ENCODE assay signal across 10 mouse cellular contexts in the genomic region with DNA sequence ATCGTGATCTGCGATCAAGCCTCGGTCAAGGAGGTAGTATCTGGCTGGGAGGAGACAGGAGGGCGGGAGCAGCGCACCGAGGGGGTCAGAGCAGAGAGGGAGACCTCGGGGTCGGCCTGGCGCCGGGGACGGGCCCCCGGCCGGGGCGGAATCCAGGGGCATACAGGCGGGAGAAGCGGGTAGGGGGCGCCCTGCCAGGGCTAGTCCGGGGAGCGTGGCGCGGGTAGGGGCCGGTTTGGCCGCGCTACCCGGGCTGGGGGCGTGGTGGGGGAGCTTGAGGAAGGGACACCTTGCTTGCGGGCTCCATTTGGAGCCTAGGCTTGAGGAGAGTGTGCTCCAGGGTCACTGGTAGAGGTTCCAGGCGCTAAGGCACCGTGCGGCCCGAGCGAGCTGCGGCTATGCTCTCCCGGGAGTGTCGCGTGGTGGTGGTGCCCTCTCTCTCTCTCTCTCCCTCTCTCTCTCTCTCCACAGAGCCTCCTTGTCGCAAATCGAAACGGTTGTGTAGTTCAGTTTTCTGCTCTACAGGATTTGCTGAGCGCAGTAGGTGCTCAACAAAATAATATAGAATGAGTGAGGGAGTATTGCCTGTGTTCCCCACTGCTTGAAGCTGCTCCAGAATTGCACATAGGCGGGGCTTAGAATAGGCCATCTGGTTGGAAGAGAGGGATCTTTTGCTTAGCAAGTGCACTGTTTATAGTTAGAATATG. TPM values are rescaled to one million over a fixed set of nuclear protein-coding genes. Genes with fewer than 3 reads are reported as not detected.
DNase-seq lines count a peak whose midpoint lies in the region; ATAC-seq and TF ChIP-seq lines count a peak whose summit lies in the region.
"Had no signal": no experiment of that assay in that cellular context is flagged by ENCODE, and none has a peak within 500 bp of the region (broad histone marks: within the 10 kb centered on the region; RNA-seq: fewer than 3 reads in every experiment).

No protein-coding gene starts in this region.

- peak overlapping the region; percentile 99 for H3K9ac ChIP-seq in ES-E14 (ENCODE audit: insufficient read depth, low read depth, low read length, poor library complexity, severe bottlenecking)
- peak overlapping the region; percentile 89 for H3K9ac ChIP-seq in embryonic facial prominence, embryonic 11.5 days (replicated peaks; ENCODE audit: low read length)

- H3K36me3 ChIP-seq in ES-E14 (ENCODE audit: control insufficient read depth, insufficient read depth, low read length, poor library complexity, severe bottlenecking) = peaks cover 29% of the 10 kb centered on the region
- peaks cover 10% of the 10 kb centered on the region for H3K36me3 ChIP-seq in embryonic facial prominence, embryonic 11.5 days (replicated peaks; ENCODE audit: control insufficient read depth, insufficient read depth, low read depth, low read length)
- H3K36me3 ChIP-seq in hindbrain, embryonic 10.5 days = peaks cover 40% of the 10 kb centered on the region

- no peaks in the 10 kb centered on the region for H3K9me3 ChIP-seq in ES-E14 (ENCODE audit: control insufficient read depth, insufficient read depth, low read depth, low read length)
- no peaks in the 10 kb centered on the region for H3K9me3 ChIP-seq in embryonic facial prominence, embryonic 11.5 days (replicated peaks; ENCODE audit: control insufficient read depth, low read length)
- no peaks in the 10 kb centered on the region for H3K9me3 ChIP-seq in hindbrain, embryonic 10.5 days

- peak; percentile 63 to 75 for DNase-seq in cerebellum, adult 18-20 months
- DNase-seq in cerebellum, adult 8-10 months = no peak
- DNase-seq in ES-E14 (ENCODE audit: low read depth, low spot score) (no peak), liver (peak; percentile 58)
- DNase-seq in embryonic facial prominence, embryonic 11.5 days (ENCODE audit: low spot score) = peak; percentile 68
- no peak for DNase-seq in hindbrain, embryonic 10.5 days (ENCODE audit: low spot score)
- peak; percentile 72 for DNase-seq in naive thymus-derived CD4-positive, alpha-beta T cell, adult 2 months (ENCODE audit: low read depth)
- peak; percentile 81 for DNase-seq in thymus, postnatal 25 days

- WGBS in embryonic facial prominence, embryonic 11.5 days = under 1% methylated on average over 37 of the region's 41 CpGs
- WGBS in hindbrain, embryonic 10.5 days = under 1% methylated on average over 41 of the region's 41 CpGs

- peak overlapping the region; percentile 85 for H3K4me2 ChIP-seq in embryonic facial prominence, embryonic 11.5 days (ENCODE audit: low read depth, low read length)

- peaks cover 0 to 19% of the 10 kb centered on the region in 2 experiments; a peak in 3 of 4 replicates for H3K4me1 ChIP-seq in ES-E14 (ENCODE audit: control insufficient read depth in 2 of 2, insufficient read depth in 2 of 2, low read length in 2 of 2, poor library complexity in 1 of 2)
- H3K4me1 ChIP-seq in embryonic facial prominence, embryonic 11.5 days (ENCODE audit: control insufficient read depth, insufficient read depth, low read length) = no peaks in the 10 kb centered on the region
- peaks cover 45% of the 10 kb centered on the region for H3K4me1 ChIP-seq in hindbrain, embryonic 10.5 days (replicated peaks)

- peak overlapping the region; percentile 83 to 96 for H3K4me3 ChIP-seq in ES-E14 (ENCODE audit: insufficient read depth in 1 of 2, low read depth in 1 of 2, low read length in 2 of 2, poor library complexity in 1 of 2, severe bottlenecking in 1 of 2)
- peak overlapping the region; percentile 89 for H3K4me3 ChIP-seq in embryonic facial prominence, embryonic 11.5 days (ENCODE audit: low read depth, low read length)
- peak overlapping the region; percentile 93 for H3K4me3 ChIP-seq in hindbrain, embryonic 10.5 days

- ATAC-seq in embryonic facial prominence, embryonic 11.5 days (replicated peaks; ENCODE audit: insufficient number of reproducible peaks, low FRiP score, low TSS enrichment, low read depth) = peak; percentile 54

- peak overlapping the region; percentile 88 for H3K27ac ChIP-seq in ES-E14 (ENCODE audit: insufficient read depth, low read depth, low read length, poor library complexity, severe bottlenecking)
- peak overlapping the region; percentile 93 for H3K27ac ChIP-seq in embryonic facial prominence, embryonic 11.5 days (replicated peaks; ENCODE audit: low read depth, low read length)
- peak overlapping the region; percentile 98 for H3K27ac ChIP-seq in hindbrain, embryonic 10.5 days

- in situ Hi-C loops in ES-E14 (cut with MboI; ENCODE audit: low sequenced_read_pairs in 2 of 2, unreplicated experiment in 2 of 2) = no loop called here

- no peaks in the 10 kb centered on the region for H3K27me3 ChIP-seq in embryonic facial prominence, embryonic 11.5 days (ENCODE audit: control insufficient read depth, insufficient read depth, low read length)
- H3K27me3 ChIP-seq in hindbrain, embryonic 10.5 days (ENCODE audit: insufficient read depth, poor library complexity, severe bottlenecking) = no peaks in the 10 kb centered on the region
- H3K27me3 ChIP-seq: Patski had no signal

TF ChIP-seq in ES-E14, 5 proteins besides CTCF, POLR2A, EP300 and RAD21:
- TF ChIP-seq CHD2 (IDR thresholded peaks at IDR 0.05; ENCODE audit: low read depth, low read length) (no peak), ZNF384 (IDR thresholded peaks at IDR 0.05; ENCODE audit: low read depth, low read length) (no peak), MAFK (IDR thresholded peaks at IDR 0.05; ENCODE audit: insufficient read depth, low read depth, low read length) (no peak), ZC3H11A (IDR thresholded peaks at IDR 0.05; ENCODE audit: borderline replicate concordance, low read depth, low read length) (no peak), HCFC1 (IDR thresholded peaks at IDR 0.05; ENCODE audit: borderline replicate concordance, insufficient read depth, low read length) (no peak)

RNA-seq across cellular contexts. Expression of a gene that starts 0.5 kb away (rescaled TPM):
- 103 and 135 TPM in 2 replicates for total RNA-seq in ES-E14 (2012; rRNA removed)
- 62.1 and 73.3 TPM in 2 replicates for polyA plus RNA-seq in embryonic facial prominence, embryonic 11.5 days (2014; fragmentation: Nextera tagmentation; extraction: Ambion mirVana)
- polyA plus RNA-seq in hindbrain, embryonic 10.5 days (2016; fragmentation: Nextera tagmentation; extraction: Ambion mirVana) = 69.0 and 72.5 TPM in 2 replicates

RNA-seq across cellular contexts. Expression of a gene that starts 1.2 kb away (rescaled TPM):
- 108 and 112 TPM in 2 replicates for total RNA-seq in ES-E14 (2012; rRNA removed)
- polyA plus RNA-seq in embryonic facial prominence, embryonic 11.5 days (2014; fragmentation: Nextera tagmentation; extraction: Ambion mirVana) = 77.4 and 82.0 TPM in 2 replicates
- polyA plus RNA-seq in hindbrain, embryonic 10.5 days (2016; fragmentation: Nextera tagmentation; extraction: Ambion mirVana) = 173 and 180 TPM in 2 replicates

RNA-seq across cellular contexts. Expression of a gene that starts 5.9 kb away (rescaled TPM):
- total RNA-seq in ES-E14 (2012; rRNA removed) = 2.1 and 4.0 TPM in 2 replicates
- 3.7 and 4.0 TPM in 2 replicates for polyA plus RNA-seq in embryonic facial prominence, embryonic 11.5 days (2014; fragmentation: Nextera tagmentation; extraction: Ambion mirVana)
- polyA plus RNA-seq in hindbrain, embryonic 10.5 days (2016; fragmentation: Nextera tagmentation; extraction: Ambion mirVana) = 2.1 and 2.9 TPM in 2 replicates
- total RNA-seq: left cerebral cortex, postnatal 10 days had no signal

RNA-seq across cellular contexts. Expression of a gene that starts 21.6 kb away (rescaled TPM):
- 827 and 1,221 TPM in 2 replicates for total RNA-seq in ES-E14 (2012; rRNA removed)
- 184 and 201 TPM in 2 replicates for polyA plus RNA-seq in embryonic facial prominence, embryonic 11.5 days (2014; fragmentation: Nextera tagmentation; extraction: Ambion mirVana)
- polyA plus RNA-seq in hindbrain, embryonic 10.5 days (2016; fragmentation: Nextera tagmentation; extraction: Ambion mirVana) = 207 and 220 TPM in 2 replicates

RNA-seq across cellular contexts. Expression of a gene that starts 21.8 kb away (rescaled TPM):
- total RNA-seq in ES-E14 (2012; rRNA removed) = 24.9 and 29.8 TPM in 2 replicates
- 40.1 and 41.0 TPM in 2 replicates for polyA plus RNA-seq in embryonic facial prominence, embryonic 11.5 days (2014; fragmentation: Nextera tagmentation; extraction: Ambion mirVana)
- polyA plus RNA-seq in hindbrain, embryonic 10.5 days (2016; fragmentation: Nextera tagmentation; extraction: Ambion mirVana) = 30.7 and 31.0 TPM in 2 replicates

Comparison
In these comparisons a context has a peak if more than half of its experiments do, and no peak if none do; other contexts are left out.
1. DNase-seq: peak in cerebellum, adult 18-20 months (2 of 2), embryonic facial prominence, embryonic 11.5 days (single experiment), liver (single experiment), naive thymus-derived CD4-positive, alpha-beta T cell, adult 2 months (single experiment) and thymus, postnatal 25 days (single experiment); none in cerebellum, adult 8-10 months (single experiment), ES-E14 (single experiment) and hindbrain, embryonic 10.5 days (single experiment).
2. Peak in every context shown above with its lines, with median percentiles within 50 percentile points of each other: H3K27ac ChIP-seq and H3K4me3 ChIP-seq.